Mouse (Mus musculus) E14TG2a.4 (cell line): ENCODE data around the gene Gm572.

Source experiments
- H3K27me3 ChIP-seq: 2 replicates; pipeline ENCODE4 v1.6.1; 2014; ENCODE audit warnings: low read length, control low read depth; ENCODE audit not compliant: insufficient read depth
- H3K36me3 ChIP-seq: 2 replicates; pipeline ENCODE4 v1.6.1; 2014; ENCODE audit warnings: low read length, control low read depth; ENCODE audit not compliant: insufficient read depth
- H3K4me1 ChIP-seq: replicated peaks from 2 replicates; pipeline ENCODE4 v1.6.1; 2014; ENCODE audit warnings: low read depth, low read length, control low read depth
- H3K4me3 ChIP-seq: replicated peaks from 2 replicates; pipeline ENCODE4 v1.5.1; 2014; ENCODE audit warnings: mild to moderate bottlenecking, low read length
- H3K9me3 ChIP-seq: 2 replicates; pipeline ENCODE4 v1.6.1; 2014; ENCODE audit warnings: low read length, control low read depth
- CTCF ChIP-seq: conservative IDR thresholded peaks from 2 replicates; pipeline ENCODE4 v1.5.1; 2014; ENCODE audit warnings: low read length
- NANOG ChIP-seq: IDR thresholded peaks from 2 replicates; pipeline ENCODE4 v1.6.1; 2014; ENCODE audit warnings: borderline replicate concordance, low read length, mixed read lengths
- POU5F1 ChIP-seq: IDR thresholded peaks from 2 replicates; pipeline ENCODE4 v1.6.1; 2014; ENCODE audit warnings: low read length, borderline replicate concordance

The Gm572 gene

DNA sequence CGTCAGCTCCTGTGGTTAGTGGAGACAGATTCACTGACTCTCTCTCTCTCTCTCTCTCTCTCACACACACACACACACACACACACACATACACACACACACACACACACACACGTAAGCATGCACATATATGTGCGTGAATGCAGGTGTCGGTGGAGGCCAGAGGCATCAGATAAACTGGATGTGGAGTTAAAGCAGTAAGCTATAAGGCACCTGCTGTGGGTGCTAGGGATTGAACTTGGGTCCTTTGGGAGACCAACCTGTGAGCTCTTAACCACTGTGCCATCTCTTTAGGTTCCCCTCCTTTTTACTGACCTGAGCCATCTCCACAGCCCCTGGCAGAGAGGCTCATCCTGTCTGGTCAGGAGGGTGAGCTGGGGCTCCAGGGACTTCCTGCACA lies 39.8 kb downstream of the Gm572 start:
- Histone ChIP-seq H3K9me3 (no peaks in the 10 kb centered on the region), H3K27me3 (peaks cover 15% of the 10 kb centered on the region), H3K36me3 (no peaks in the 10 kb centered on the region), H3K4me3 (no peak overlapping the region), H3K4me1 (peaks cover 52% of the 10 kb centered on the region)
- TF ChIP-seq POU5F1: no peak

DNA sequence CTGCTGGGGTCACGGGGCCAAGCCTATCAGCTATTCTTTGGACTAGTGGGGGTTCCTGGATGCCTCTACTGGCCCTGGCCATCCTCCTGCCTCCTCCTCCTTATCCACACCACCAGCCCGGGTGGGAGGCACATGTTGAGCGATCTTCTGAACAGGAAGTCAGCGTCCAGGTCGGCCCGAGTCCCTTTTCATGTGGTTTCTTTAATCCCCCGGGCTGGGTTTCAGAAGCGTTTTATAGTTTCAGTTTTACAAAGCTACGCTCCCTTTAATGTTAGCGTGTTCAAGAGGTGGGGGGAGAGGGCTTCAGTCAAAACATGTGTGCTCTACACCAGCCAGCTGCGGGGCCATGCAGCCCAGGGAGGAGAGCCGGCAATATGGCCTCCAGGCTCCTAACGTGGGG lies 40.4 kb downstream of the Gm572 start:
- TF ChIP-seq CTCF (no peak), POU5F1 (no peak), NANOG (no peak)
- Histone ChIP-seq H3K36me3 (no peaks in the 10 kb centered on the region), H3K27me3 (peaks cover 18% of the 10 kb centered on the region)

DNA sequence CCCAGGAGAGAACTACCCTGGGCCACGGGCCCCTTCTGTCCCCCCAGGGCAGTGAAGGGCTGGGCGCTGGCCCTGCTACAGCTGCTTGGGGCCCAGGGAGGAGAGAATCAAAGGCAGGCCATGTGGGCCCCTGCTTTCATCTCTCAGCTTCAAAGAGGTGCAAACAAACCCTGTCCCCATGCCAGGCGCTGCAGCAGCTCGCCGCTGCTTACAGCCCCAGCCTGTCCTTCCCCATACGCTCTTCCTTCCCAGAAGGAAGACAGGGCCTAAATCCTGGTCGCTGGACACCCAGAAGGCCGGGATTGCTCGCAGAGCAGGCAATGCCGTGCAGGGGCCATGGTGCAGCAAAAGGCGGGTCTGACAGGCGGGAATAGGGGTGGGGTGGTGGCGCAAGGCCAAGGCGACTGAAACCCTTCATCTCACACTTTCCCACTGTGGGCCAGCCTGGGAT lies 43.4 kb downstream of the Gm572 start:
- Histone ChIP-seq H3K9me3 (no peaks in the 10 kb centered on the region), H3K4me3 (0 out of 2 replicates have a peak overlapping the region, but pooled peaks have one; percentile 17), H3K4me1 (peaks cover 47% of the 10 kb centered on the region), H3K27me3 (peaks cover 18% of the 10 kb centered on the region), H3K36me3 (no peaks in the 10 kb centered on the region)
- TF ChIP-seq POU5F1 (no peak), NANOG (no peak), CTCF (no peak)

More for the DNA sequence above, 40.4 kb downstream of the Gm572 start:
- H3K4me3 ChIP-seq: no peak overlapping the region
- H3K9me3 ChIP-seq: no peaks in the 10 kb centered on the region
- peaks cover 58% of the 10 kb centered on the region for H3K4me1 ChIP-seq

DNA sequence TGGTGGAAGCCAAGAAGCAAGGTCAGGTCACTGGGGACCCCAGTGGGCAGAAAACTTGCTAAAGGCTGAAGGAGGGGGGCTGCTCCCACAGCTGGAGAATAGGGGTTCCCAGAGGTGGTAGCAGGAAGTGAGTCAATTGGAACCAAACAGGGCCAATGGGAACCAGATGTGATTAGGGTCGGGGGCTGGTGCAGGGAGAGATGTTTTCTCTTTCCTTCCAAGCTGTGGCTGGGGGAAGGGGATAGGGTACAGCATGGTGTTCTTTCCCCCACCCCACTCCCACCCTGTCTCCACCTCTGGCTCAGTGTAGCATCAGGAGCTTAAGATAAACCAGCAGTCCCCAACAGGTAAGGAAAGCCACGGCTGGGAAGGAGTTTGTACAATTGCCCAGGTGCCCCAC lies 45.0 kb downstream of the Gm572 start:
- Histone ChIP-seq H3K27me3 (peaks cover 19% of the 10 kb centered on the region), H3K9me3 (no peaks in the 10 kb centered on the region), H3K36me3 (no peaks in the 10 kb centered on the region), H3K4me3 (no peak overlapping the region), H3K4me1 (peaks cover 40% of the 10 kb centered on the region)
- TF ChIP-seq NANOG (no peak), POU5F1 (no peak), CTCF (no peak)

DNA sequence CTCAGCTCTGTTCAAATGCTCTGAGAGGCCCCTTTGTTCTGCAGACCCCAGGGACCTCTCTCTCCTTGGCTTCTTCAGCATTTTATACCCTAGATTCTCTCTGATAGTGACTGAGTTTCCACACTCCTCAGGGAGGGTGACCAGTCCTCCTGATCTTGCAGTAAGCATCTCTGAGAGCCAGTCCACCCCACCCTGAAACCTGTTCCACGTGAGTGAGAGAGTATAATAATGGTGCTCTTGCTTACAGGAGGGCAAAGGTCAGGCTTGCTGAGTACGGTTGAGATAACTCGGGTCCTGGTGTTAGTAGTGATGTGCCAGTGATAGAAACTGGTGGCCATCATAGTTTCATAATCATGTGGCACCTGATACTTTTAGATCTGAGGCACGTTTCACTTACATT lies 48.1 kb downstream of the Gm572 start:
- Histone ChIP-seq H3K4me1 (peaks cover 33% of the 10 kb centered on the region), H3K27me3 (peaks cover 14% of the 10 kb centered on the region), H3K4me3 (no peak overlapping the region), H3K9me3 (no peaks in the 10 kb centered on the region), H3K36me3 (no peaks in the 10 kb centered on the region)
- no peak for TF ChIP-seq POU5F1
- TF ChIP-seq CTCF: no peak
- TF ChIP-seq NANOG: no peak

DNA sequence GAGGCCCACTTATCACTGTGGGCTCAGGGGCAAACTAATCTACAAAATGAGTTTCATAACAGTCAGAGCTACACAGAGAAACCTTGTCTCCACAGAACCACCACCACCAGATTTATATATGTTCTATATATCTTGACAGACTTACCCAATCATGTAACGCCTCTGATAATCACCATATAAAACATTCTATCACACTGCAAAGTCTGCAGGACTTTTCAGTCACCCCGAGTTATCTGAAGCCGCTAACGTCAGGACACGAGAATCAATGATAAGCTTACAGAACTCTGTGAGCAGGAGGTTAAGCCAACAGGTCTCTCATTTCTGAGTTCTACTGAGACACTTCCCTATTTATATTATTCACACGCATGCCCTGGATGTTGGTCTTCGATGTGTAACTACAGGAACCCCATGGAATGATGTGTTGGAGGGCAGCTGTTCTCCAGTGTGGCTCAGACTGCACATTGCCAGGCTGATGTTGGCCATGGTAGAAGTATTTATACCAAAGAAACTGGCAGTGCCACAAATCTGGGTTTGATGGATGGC lies 50.4 kb downstream of the Gm572 start:
- Histone ChIP-seq H3K4me3 (no peak overlapping the region), H3K9me3 (no peaks in the 10 kb centered on the region), H3K27me3 (0 out of 2 replicates have a peak, but pooled peaks cover 3% of the 10 kb centered on the region), H3K36me3 (no peaks in the 10 kb centered on the region), H3K4me1 (peaks cover 11% of the 10 kb centered on the region)
- no peak for TF ChIP-seq NANOG
- no peak for TF ChIP-seq POU5F1
- TF ChIP-seq CTCF: no peak

DNA sequence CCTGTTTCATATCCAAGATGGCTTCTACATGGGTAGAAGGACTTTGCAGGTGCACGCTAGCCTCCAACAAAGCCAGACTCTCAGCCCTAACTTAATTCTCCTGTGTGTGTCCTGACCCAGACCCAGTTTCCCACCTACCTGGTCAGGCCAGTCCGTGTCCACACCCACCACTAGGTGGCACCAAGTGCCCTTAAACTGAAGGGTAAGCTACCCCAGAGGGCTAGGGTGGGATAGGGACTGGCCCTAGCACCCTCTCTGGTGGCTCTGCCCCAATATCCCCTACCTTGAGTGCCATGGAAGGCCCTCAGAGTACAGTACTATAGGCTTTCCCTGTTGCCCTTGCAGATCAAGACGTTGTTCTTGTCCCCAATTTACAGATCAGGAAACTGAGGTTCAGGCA lies 61.6 kb downstream of the Gm572 start:
- Histone ChIP-seq H3K9me3 (no peaks in the 10 kb centered on the region), H3K36me3 (no peaks in the 10 kb centered on the region), H3K4me3 (no peak overlapping the region), H3K4me1 (peaks cover 54% of the 10 kb centered on the region), H3K27me3 (peaks cover 4% of the 10 kb centered on the region; the same call in 1 of the 2 replicates)
- TF ChIP-seq POU5F1 (no peak), CTCF (peak; percentile 72)

DNA sequence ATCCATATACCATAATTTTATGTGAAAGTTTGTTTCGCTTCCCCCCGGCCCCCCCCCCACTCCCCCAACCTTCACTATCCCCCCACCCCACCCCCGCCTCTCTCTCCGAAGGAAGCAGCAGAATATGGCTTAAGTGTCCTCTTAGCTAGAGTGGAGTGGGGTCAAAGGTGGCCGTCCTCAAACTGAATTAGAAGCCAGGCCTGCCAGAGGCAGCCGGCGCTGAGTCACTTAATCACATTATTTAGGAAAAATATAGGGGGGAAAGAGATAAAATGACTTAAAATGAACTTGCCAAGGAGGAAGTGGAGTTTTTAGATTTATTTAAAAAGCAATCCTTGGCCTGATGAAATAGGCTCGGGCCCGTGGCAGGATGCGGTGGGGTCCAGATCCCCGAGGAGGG lies 65.7 kb downstream of the Gm572 start:
- H3K4me1 ChIP-seq: peaks cover 71% of the 10 kb centered on the region
- H3K9me3 ChIP-seq: no peaks in the 10 kb centered on the region
- H3K36me3 ChIP-seq: no peaks in the 10 kb centered on the region
- no peak overlapping the region for H3K4me3 ChIP-seq
- TF ChIP-seq POU5F1 (no peak), NANOG (no peak), CTCF (no peak)
- no peaks in the 10 kb centered on the region for H3K27me3 ChIP-seq

DNA sequence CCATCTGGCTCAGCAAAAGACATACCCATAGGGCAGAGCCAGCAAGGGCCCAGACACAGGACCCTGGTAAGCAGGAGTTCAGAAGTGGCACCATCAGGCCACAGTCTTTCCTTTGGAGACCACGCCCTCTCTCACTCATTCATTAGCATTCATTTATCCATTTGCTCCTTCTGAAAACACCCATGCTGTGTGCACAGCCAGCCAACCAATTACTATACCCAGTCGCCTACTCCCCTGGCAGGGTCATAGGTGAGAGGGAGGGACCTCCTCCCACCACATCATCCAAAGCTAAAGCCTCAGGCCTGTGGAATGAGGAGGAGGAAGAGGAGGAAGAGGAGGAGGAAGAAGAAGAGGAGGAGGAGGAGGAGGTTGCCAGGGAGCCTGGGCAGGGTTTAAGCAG lies 67.3 kb downstream of the Gm572 start:
- no peaks in the 10 kb centered on the region for H3K9me3 ChIP-seq
- no peaks in the 10 kb centered on the region for H3K36me3 ChIP-seq
- peak overlapping the region; percentile 60; the same call in 1 of the 2 replicates for H3K4me3 ChIP-seq
- peaks cover 80% of the 10 kb centered on the region for H3K4me1 ChIP-seq
- TF ChIP-seq NANOG: no peak
- TF ChIP-seq CTCF: no peak
- TF ChIP-seq POU5F1: no peak
- no peaks in the 10 kb centered on the region for H3K27me3 ChIP-seq

DNA sequence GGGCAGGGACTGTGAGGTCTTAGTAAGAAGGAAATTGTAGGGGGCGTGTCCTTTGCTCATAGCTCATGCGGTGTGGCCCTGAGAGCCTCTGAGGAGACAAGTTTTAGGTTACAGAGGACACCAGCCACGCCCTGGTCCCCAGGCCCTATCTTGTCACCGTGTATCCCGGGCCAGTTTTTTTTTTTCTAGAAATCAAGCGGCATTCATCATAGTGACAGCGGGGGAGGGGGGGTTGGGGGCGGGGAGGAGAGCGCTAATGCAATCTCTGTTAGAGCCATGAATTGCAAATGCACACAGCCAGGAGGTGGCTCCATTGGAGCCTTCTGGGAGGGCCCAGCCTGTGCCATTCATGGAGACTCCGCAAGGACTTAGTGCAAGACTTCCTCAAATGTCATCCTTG lies 68.2 kb downstream of the Gm572 start:
- no peaks in the 10 kb centered on the region for H3K27me3 ChIP-seq
- H3K4me1 ChIP-seq: peaks cover 76% of the 10 kb centered on the region
- no peaks in the 10 kb centered on the region for H3K9me3 ChIP-seq
- no peak for TF ChIP-seq POU5F1
- TF ChIP-seq NANOG: no peak
- TF ChIP-seq CTCF: no peak
- no peaks in the 10 kb centered on the region for H3K36me3 ChIP-seq
- peak overlapping the region; percentile 60 for H3K4me3 ChIP-seq
